Mouse (Mus musculus) forebrain, embryonic 14.5 days (tissue): ENCODE data around the gene Rps10. TPM values are rescaled to one million over a fixed set of nuclear protein-coding genes. Genes with fewer than 3 reads are reported as not detected.

Experiments used
- ATAC-seq: fragments of 200-750 bp; cut with Nextera tagmentation; 2 replicates; pipeline ENCODE4 v1.8.0; 2017; ENCODE audit warnings: mild to moderate bottlenecking, moderate library complexity
- DNase-seq: peaks from one replicate; pipeline ENCODE4 v3.0.0-alpha.2; 2015; ENCODE audit warnings: low spot score
- H3K27ac ChIP-seq: fragments of 300-500 bp; sonication (generic); 2 replicates; pipeline ENCODE4 v1.5.1; 2014; ENCODE audit warnings: low read depth, mild to moderate bottlenecking, control low read depth, low read length, moderate library complexity
- H3K27me3 ChIP-seq: fragments of 300-500 bp; sonication (generic); replicated peaks from 2 replicates; pipeline ENCODE4 v1.6.1; 2014; ENCODE audit warnings: low read length, control low read depth, mixed read lengths; ENCODE audit not compliant: control insufficient read depth, insufficient read depth
- H3K36me3 ChIP-seq: fragments of 300-500 bp; sonication (generic); 2 replicates; pipeline ENCODE4 v1.6.1; 2014; ENCODE audit warnings: low read length, control low read depth; ENCODE audit not compliant: control insufficient read depth, insufficient read depth
- H3K4me1 ChIP-seq: fragments of 300-500 bp; sonication (generic); 2 replicates; pipeline ENCODE4 v1.6.1; 2014; ENCODE audit warnings: antibody characterized with exemption, low read length, control low read depth; ENCODE audit not compliant: control insufficient read depth, insufficient read depth
- H3K4me2 ChIP-seq: fragments of 300-500 bp; sonication (generic); 2 replicates; pipeline ENCODE4 v1.6.1; 2014; ENCODE audit warnings: mild to moderate bottlenecking, control low read depth, low read length
- H3K4me3 ChIP-seq: fragments of 300-500 bp; sonication (generic); 2 replicates; pipeline ENCODE4 v1.5.1; 2014; ENCODE audit warnings: low read depth, low read length, control low read depth
- H3K9ac ChIP-seq: fragments of 300-500 bp; sonication (generic); 2 replicates; pipeline ENCODE4 v1.6.1; 2014; ENCODE audit warnings: mild to moderate bottlenecking, low read length, control low read depth, moderate library complexity
- H3K9me3 ChIP-seq: fragments of 300-500 bp; sonication (generic); replicated peaks from 2 replicates; pipeline ENCODE4 v1.6.1; 2016; ENCODE audit warnings: low read length, control low read depth, mixed read lengths; ENCODE audit not compliant: control insufficient read depth
- WGBS: fragments of 180-500 bp; shearing (Covaris S2); extraction: QIAGEN DNeasy Blood & Tissue Kit; methylation state at CpG from one replicate; pipeline ENCODE4 v1.1.7; 2014; 5-methylcytosine and 5-hydroxymethylcytosine counted together
- polyA plus RNA-seq: library from polyadenylated mRNA; unstranded; fragments of >200 nt; fragmentation: Nextera tagmentation; extraction: Ambion mirVana; gene quantifications from 2 replicates; pipeline ENCODE4 v1.2.1, GENCODE M21; 2014

The Rps10 gene
- 603 and 789 TPM in 2 replicates for polyA plus RNA-seq

GRCm38 (mm10) chr17:27636132-27637020 is at the start of gene Rps10:
Gene Rps10, minus strand, starts transcription at chr17:27636669.
- H3K27ac ChIP-seq, result peak within 1 kb of the TSS; percentile 84
- peaks cover 29% of the 10 kb centered on the region for H3K36me3 ChIP-seq
- H3K4me3 ChIP-seq, result peak within 1 kb of the TSS; percentile 86
- H3K4me2 ChIP-seq, result peak within 1 kb of the TSS; percentile 85
- ATAC-seq, result no peak
- peak within 1 kb of the TSS; percentile 22; the same call in 1 of the 2 replicates for H3K9ac ChIP-seq
- 47% methylated on average over 18 of the region's 18 CpGs for WGBS
- no peaks in the 10 kb centered on the region for H3K9me3 ChIP-seq
- peak; percentile 22 for DNase-seq
- H3K27me3 ChIP-seq, result no peaks in the 10 kb centered on the region
- peaks cover 14% of the 10 kb centered on the region for H3K4me1 ChIP-seq

GRCm38 (mm10) chr17:27685550-27685913 is 49.1 kb upstream of the Rps10 start:
- Histone ChIP-seq H3K4me3 (peak overlapping the region; percentile 45), H3K27ac (no peak overlapping the region), H3K4me1 (no peaks in the 10 kb centered on the region), H3K36me3 (no peaks in the 10 kb centered on the region), H3K4me2 (peak overlapping the region; percentile 97), H3K27me3 (peaks cover 5% of the 10 kb centered on the region), H3K9ac (peak overlapping the region; percentile 68), H3K9me3 (no peaks in the 10 kb centered on the region)
- 4% methylated on average over 11 of the region's 11 CpGs for WGBS
- DNase-seq (no peak), ATAC-seq (peak; percentile 41)

GRCm38 (mm10) chr17:27684886-27685549 is 48.5 kb upstream of the Rps10 start:
- H3K4me1 ChIP-seq, result peaks cover 2% of the 10 kb centered on the region; the same call in 1 of the 2 replicates
- peak; percentile 89 for DNase-seq
- H3K9me3 ChIP-seq, result no peaks in the 10 kb centered on the region
- ATAC-seq, result peak; percentile 86
- H3K4me2 ChIP-seq, result peak overlapping the region; percentile 97
- no peaks in the 10 kb centered on the region for H3K36me3 ChIP-seq
- H3K27ac ChIP-seq, result no peak overlapping the region
- H3K27me3 ChIP-seq, result peaks cover 5% of the 10 kb centered on the region
- H3K9ac ChIP-seq, result peak overlapping the region; percentile 68
- under 1% methylated on average over 32 of the region's 53 CpGs for WGBS
- peak overlapping the region; percentile 45 for H3K4me3 ChIP-seq

- no peak overlapping the region for H3K4me3 ChIP-seq
- peak overlapping the region; percentile 94 for H3K27ac ChIP-seq
- WGBS, result 26% methylated on average over 11 of the region's 11 CpGs
- ATAC-seq (peak; percentile 89), DNase-seq (peak; percentile 94)
- no peaks in the 10 kb centered on the region for H3K36me3 ChIP-seq
- H3K27me3 ChIP-seq, result no peaks in the 10 kb centered on the region
- peaks cover 31% of the 10 kb centered on the region for H3K4me1 ChIP-seq
- peak overlapping the region; percentile 12; the same call in 1 of the 2 replicates for H3K4me2 ChIP-seq
- H3K9ac ChIP-seq, result no peak overlapping the region
- no peaks in the 10 kb centered on the region for H3K9me3 ChIP-seq
Measured at GRCm38 (mm10) chr17:27678924-27679813, 42.7 kb upstream of the Rps10 start.

GRCm38 (mm10) chr17:27677756-27678155 is 41.3 kb upstream of the Rps10 start:
- Histone ChIP-seq H3K9me3 (no peaks in the 10 kb centered on the region), H3K27ac (peak overlapping the region; percentile 94; the same call in 1 of the 2 replicates), H3K4me2 (no peak overlapping the region), H3K36me3 (no peaks in the 10 kb centered on the region), H3K27me3 (no peaks in the 10 kb centered on the region), H3K9ac (no peak overlapping the region), H3K4me3 (no peak overlapping the region), H3K4me1 (peaks cover 31% of the 10 kb centered on the region)
- 89% methylated on average over 5 of the region's 5 CpGs for WGBS
- ATAC-seq (no peak), DNase-seq (no peak)

GRCm38 (mm10) chr17:27676270-27676669 is 39.8 kb upstream of the Rps10 start:
- peak overlapping the region; percentile 21; the same call in 1 of the 2 replicates for H3K27ac ChIP-seq
- no peak for ATAC-seq
- no peak overlapping the region for H3K4me2 ChIP-seq
- H3K4me3 ChIP-seq, result no peak overlapping the region
- no peaks in the 10 kb centered on the region for H3K9me3 ChIP-seq
- H3K9ac ChIP-seq, result no peak overlapping the region
- WGBS, result 44% methylated on average over 7 of the region's 7 CpGs
- H3K27me3 ChIP-seq, result no peaks in the 10 kb centered on the region
- no peak for DNase-seq
- no peaks in the 10 kb centered on the region for H3K36me3 ChIP-seq
- H3K4me1 ChIP-seq, result peaks cover 31% of the 10 kb centered on the region

- Histone ChIP-seq H3K36me3 (no peaks in the 10 kb centered on the region), H3K9ac (no peak overlapping the region), H3K4me3 (no peak overlapping the region), H3K4me1 (peaks cover 31% of the 10 kb centered on the region), H3K27me3 (no peaks in the 10 kb centered on the region), H3K4me2 (no peak overlapping the region), H3K27ac (no peak overlapping the region), H3K9me3 (no peaks in the 10 kb centered on the region)
- ATAC-seq, result no peak
- DNase-seq, result no peak
- WGBS, result 70% methylated on average over 9 of the region's 9 CpGs
Measured at GRCm38 (mm10) chr17:27675453-27675852, 39.0 kb upstream of the Rps10 start.

GRCm38 (mm10) chr17:27673945-27674344 is 37.5 kb upstream of the Rps10 start:
- Histone ChIP-seq H3K27ac (peak overlapping the region; percentile 54; the same call in 1 of the 2 replicates), H3K4me3 (no peak overlapping the region), H3K36me3 (no peaks in the 10 kb centered on the region), H3K27me3 (no peaks in the 10 kb centered on the region), H3K4me1 (peaks cover 19% of the 10 kb centered on the region), H3K9ac (no peak overlapping the region), H3K4me2 (no peak overlapping the region), H3K9me3 (no peaks in the 10 kb centered on the region)
- WGBS, result 47% methylated on average over 7 of the region's 7 CpGs
- ATAC-seq (no peak), DNase-seq (peak; percentile 60)
